Mouse (Mus musculus): ENCODE data around the gene Prph2. TPM values are rescaled to one million over a fixed set of nuclear protein-coding genes. Genes with fewer than 3 reads are reported as not detected.
A peak's percentile ranks its signal among the peaks of the same experiment; 100 is the strongest.

Prph2 gene
- total RNA-seq (2014; rRNA removed) (not detected in 2 replicates), polyA plus RNA-seq (2012; rRNA removed) (0.02 TPM in 1 of 2 replicates, not detected in the other)

- no peak for TF ChIP-seq CTCF (IDR thresholded peaks at IDR 0.05; ENCODE audit: low read depth, low read length)
- no peak for TF ChIP-seq POLR2A (IDR thresholded peaks at IDR 0.05; ENCODE audit: extremely low read depth, insufficient read depth, low read length)
- WGBS, result 86% methylated on average over 10 of the region's 10 CpGs
Observed at GRCm38 (mm10) chr17:46910186-46910585, at the start of gene Prph2. TSS of gene Prph2 (plus strand) at chr17:46910459.

DNA sequence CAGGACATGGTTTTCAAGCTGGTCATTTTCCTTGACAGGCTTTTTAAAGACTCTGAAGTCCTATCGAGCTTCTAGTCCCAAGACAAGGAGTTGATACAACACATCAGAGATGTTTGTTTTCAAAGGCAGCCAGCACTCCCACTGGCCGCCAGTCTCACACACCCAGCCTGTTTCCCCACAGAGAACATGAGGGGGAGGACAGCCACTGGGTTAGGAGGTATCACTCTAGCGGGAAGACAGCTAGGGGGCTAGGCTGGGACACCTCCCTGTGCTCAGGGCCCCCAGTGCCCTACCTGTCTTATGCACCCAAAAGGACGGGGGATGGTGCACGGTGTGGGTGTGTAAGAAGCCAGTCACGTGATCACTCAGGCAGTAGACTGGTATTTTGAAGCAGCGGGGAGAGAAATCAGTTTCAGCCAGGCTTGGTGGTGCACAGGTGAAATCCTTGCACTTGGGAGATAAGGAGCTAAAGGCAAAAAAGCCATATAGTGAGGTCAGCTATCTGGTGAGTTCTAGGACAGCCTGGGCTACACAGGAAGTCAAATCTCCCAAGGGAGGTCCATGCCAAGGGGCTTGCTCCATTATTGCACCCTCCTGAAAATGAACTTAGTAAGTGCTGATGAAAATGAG is 45.6 kb upstream of the Prph2 start:
- Histone ChIP-seq H3K9ac (ENCODE audit: low read depth, low read length) (no peak overlapping the region), H3K27ac (replicated peaks; ENCODE audit: insufficient read depth, low read depth, low read length) (no peak overlapping the region), H3K36me3 (ENCODE audit: control insufficient read depth, insufficient read depth, low read length) (no peaks in the 10 kb centered on the region), H3K4me3 (ENCODE audit: insufficient read depth, low read depth, low read length) (no peak overlapping the region), H3K79me2 (ENCODE audit: control insufficient read depth, insufficient read depth, low read length) (peaks cover 18% of the 10 kb centered on the region), H3K4me1 (ENCODE audit: control insufficient read depth, insufficient read depth, low read length) (no peaks in the 10 kb centered on the region), H3K27me3 (ENCODE audit: control insufficient read depth, insufficient read depth, low read length) (no peaks in the 10 kb centered on the region)
- DNase-seq (ENCODE audit: extremely low read depth, low read depth, low spot score), result no peak
- WGBS, result 89% methylated on average over 7 of the region's 7 CpGs
- TF ChIP-seq POLR2A (IDR thresholded peaks at IDR 0.05; ENCODE audit: extremely low read depth, insufficient read depth, low read length) (no peak), CTCF (IDR thresholded peaks at IDR 0.05; ENCODE audit: low read depth, low read length) (no peak)

More at GRCm38 (mm10) chr17:46910186-46910585, at the start of gene Prph2:
- Histone ChIP-seq H3K27ac (replicated peaks; ENCODE audit: insufficient read depth, low read depth, low read length) (no peak within 1 kb of the TSS), H3K4me1 (ENCODE audit: control insufficient read depth, insufficient read depth, low read length) (no peaks in the 10 kb centered on the region), H3K79me2 (ENCODE audit: control insufficient read depth, insufficient read depth, low read length) (no peaks in the 10 kb centered on the region), H3K36me3 (ENCODE audit: control insufficient read depth, insufficient read depth, low read length) (no peaks in the 10 kb centered on the region), H3K27me3 (ENCODE audit: control insufficient read depth, insufficient read depth, low read length) (no peaks in the 10 kb centered on the region), H3K9ac (ENCODE audit: low read depth, low read length) (no peak within 1 kb of the TSS), H3K4me3 (ENCODE audit: insufficient read depth, low read depth, low read length) (no peak within 1 kb of the TSS)
- no peak for DNase-seq (ENCODE audit: extremely low read depth, low read depth, low spot score)

DNA sequence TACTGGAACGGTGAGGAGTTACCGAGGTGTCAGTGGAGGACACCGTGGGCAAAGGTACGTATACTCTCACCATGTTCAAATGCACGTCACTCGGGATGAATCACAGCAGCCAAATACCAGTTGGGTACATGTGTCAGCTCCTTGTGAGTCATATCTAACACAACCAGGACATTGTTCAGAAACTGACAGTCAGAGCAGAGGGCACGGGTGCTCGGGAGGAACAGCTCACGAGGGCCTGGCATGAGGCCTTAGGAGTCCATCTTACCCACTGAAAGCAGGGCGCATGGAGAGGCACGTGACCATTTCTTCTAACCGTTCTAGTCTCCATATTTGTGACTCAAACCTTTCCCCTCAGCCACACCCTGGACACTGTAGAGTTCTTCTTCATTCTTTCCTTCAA is 43.4 kb upstream of the Prph2 start:
- H3K4me3 ChIP-seq (ENCODE audit: insufficient read depth, low read depth, low read length), result no peak overlapping the region
- H3K9ac ChIP-seq (ENCODE audit: low read depth, low read length), result no peak overlapping the region
- H3K27me3 ChIP-seq (ENCODE audit: control insufficient read depth, insufficient read depth, low read length), result no peaks in the 10 kb centered on the region
- no peak for DNase-seq (ENCODE audit: extremely low read depth, low read depth, low spot score)
- no peaks in the 10 kb centered on the region for H3K36me3 ChIP-seq (ENCODE audit: control insufficient read depth, insufficient read depth, low read length)
- peaks cover 2% of the 10 kb centered on the region; the same call in 1 of the 2 replicates for H3K4me1 ChIP-seq (ENCODE audit: control insufficient read depth, insufficient read depth, low read length)
- no peak for TF ChIP-seq CTCF (IDR thresholded peaks at IDR 0.05; ENCODE audit: low read depth, low read length)
- TF ChIP-seq POLR2A (IDR thresholded peaks at IDR 0.05; ENCODE audit: extremely low read depth, insufficient read depth, low read length), result no peak
- WGBS, result 91% methylated on average over 12 of the region's 12 CpGs
- peaks cover 28% of the 10 kb centered on the region for H3K79me2 ChIP-seq (ENCODE audit: control insufficient read depth, insufficient read depth, low read length)
- no peak overlapping the region for H3K27ac ChIP-seq (replicated peaks; ENCODE audit: insufficient read depth, low read depth, low read length)

DNA sequence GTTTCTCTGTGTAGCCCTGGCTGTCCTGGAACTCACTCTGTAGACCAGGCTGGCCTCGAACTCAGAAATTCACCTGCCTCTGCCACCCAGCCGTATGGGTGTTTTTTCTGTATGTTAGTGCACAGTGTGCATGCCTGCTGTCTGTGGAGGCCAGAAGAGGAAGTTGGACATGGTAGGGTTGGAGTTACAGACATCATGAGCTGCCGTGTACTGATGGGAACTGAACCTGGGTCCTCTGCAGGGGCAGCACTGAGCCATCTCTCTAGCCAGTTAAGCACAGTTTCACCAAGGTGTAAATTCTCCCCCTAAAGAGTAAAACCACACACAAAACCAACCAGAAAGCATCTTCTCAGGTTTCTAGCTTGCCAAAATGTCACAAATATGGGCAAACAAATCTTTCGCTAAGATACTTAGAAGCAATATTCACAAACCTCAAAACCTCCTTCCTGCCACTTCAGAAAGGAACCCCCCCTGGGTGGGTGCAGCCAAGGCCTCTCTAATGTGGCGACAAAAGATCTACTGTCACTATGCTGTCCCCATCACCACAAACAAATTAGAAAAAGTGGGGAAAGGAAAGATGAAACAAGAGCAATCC is 40.0 kb upstream of the Prph2 start:
- Histone ChIP-seq H3K27ac (replicated peaks; ENCODE audit: insufficient read depth, low read depth, low read length) (no peak overlapping the region), H3K79me2 (ENCODE audit: control insufficient read depth, insufficient read depth, low read length) (peaks cover 28% of the 10 kb centered on the region), H3K4me3 (ENCODE audit: insufficient read depth, low read depth, low read length) (no peak overlapping the region), H3K36me3 (ENCODE audit: control insufficient read depth, insufficient read depth, low read length) (no peaks in the 10 kb centered on the region), H3K27me3 (ENCODE audit: control insufficient read depth, insufficient read depth, low read length) (no peaks in the 10 kb centered on the region), H3K9ac (ENCODE audit: low read depth, low read length) (no peak overlapping the region), H3K4me1 (ENCODE audit: control insufficient read depth, insufficient read depth, low read length) (peaks cover 24% of the 10 kb centered on the region)
- DNase-seq (ENCODE audit: extremely low read depth, low read depth, low spot score), result no peak
- WGBS, result 97% methylated on average over 5 of the region's 5 CpGs
- TF ChIP-seq CTCF (IDR thresholded peaks at IDR 0.05; ENCODE audit: low read depth, low read length), result no peak
- no peak for TF ChIP-seq POLR2A (IDR thresholded peaks at IDR 0.05; ENCODE audit: extremely low read depth, insufficient read depth, low read length)

- no peaks in the 10 kb centered on the region for H3K27me3 ChIP-seq (ENCODE audit: control insufficient read depth, insufficient read depth, low read length)
- H3K4me3 ChIP-seq (ENCODE audit: insufficient read depth, low read depth, low read length), result no peak overlapping the region
- no peak overlapping the region for H3K9ac ChIP-seq (ENCODE audit: low read depth, low read length)
- no peak for DNase-seq (ENCODE audit: extremely low read depth, low read depth, low spot score)
- H3K79me2 ChIP-seq (ENCODE audit: control insufficient read depth, insufficient read depth, low read length), result peaks cover 26% of the 10 kb centered on the region
- H3K36me3 ChIP-seq (ENCODE audit: control insufficient read depth, insufficient read depth, low read length), result no peaks in the 10 kb centered on the region
- TF ChIP-seq POLR2A (IDR thresholded peaks at IDR 0.05; ENCODE audit: extremely low read depth, insufficient read depth, low read length) (no peak), CTCF (IDR thresholded peaks at IDR 0.05; ENCODE audit: low read depth, low read length) (no peak)
- 33% methylated on average over 1 of the region's 1 CpGs for WGBS
- H3K27ac ChIP-seq (replicated peaks; ENCODE audit: insufficient read depth, low read depth, low read length), result no peak overlapping the region
- peaks cover 24% of the 10 kb centered on the region for H3K4me1 ChIP-seq (ENCODE audit: control insufficient read depth, insufficient read depth, low read length)
Observed at GRCm38 (mm10) chr17:46870913-46871312, 39.3 kb upstream of the Prph2 start.

GRCm38 (mm10) chr17:46872806-46873205 is 37.5 kb upstream of the Prph2 start:
- TF ChIP-seq POLR2A (IDR thresholded peaks at IDR 0.05; ENCODE audit: extremely low read depth, insufficient read depth, low read length) (no peak), CTCF (IDR thresholded peaks at IDR 0.05; ENCODE audit: low read depth, low read length) (no peak)
- 38% methylated on average over 7 of the region's 7 CpGs for WGBS
- Histone ChIP-seq H3K27ac (replicated peaks; ENCODE audit: insufficient read depth, low read depth, low read length) (peak overlapping the region; percentile 90), H3K27me3 (ENCODE audit: control insufficient read depth, insufficient read depth, low read length) (no peaks in the 10 kb centered on the region), H3K79me2 (ENCODE audit: control insufficient read depth, insufficient read depth, low read length) (peaks cover 20% of the 10 kb centered on the region; the same call in 1 of the 2 replicates), H3K4me1 (ENCODE audit: control insufficient read depth, insufficient read depth, low read length) (peaks cover 32% of the 10 kb centered on the region), H3K4me3 (ENCODE audit: insufficient read depth, low read depth, low read length) (no peak overlapping the region), H3K36me3 (ENCODE audit: control insufficient read depth, insufficient read depth, low read length) (no peaks in the 10 kb centered on the region), H3K9ac (ENCODE audit: low read depth, low read length) (peak overlapping the region; percentile 29; the same call in 1 of the 2 replicates)
- peak; percentile 87 for DNase-seq (ENCODE audit: extremely low read depth, low read depth, low spot score)
